In genomic region chr13:58543688-58544408, GRCm38 (mm10) we compare ENCODE assay signal across 10 mouse cellular contexts.
DNase-seq lines count a peak whose midpoint lies in the region; ATAC-seq and TF ChIP-seq lines count a peak whose summit lies in the region.
"Had no signal": no experiment of that assay in that cellular context is flagged by ENCODE, and none has a peak within 500 bp of the region (broad histone marks: within the 10 kb centered on the region; RNA-seq: fewer than 3 reads in every experiment).

No protein-coding gene starts in this region.

- no peak overlapping the region for H3K9ac ChIP-seq in hindbrain, postnatal 0 days (replicated peaks; ENCODE audit: low read length)
- no peak overlapping the region for H3K9ac ChIP-seq in midbrain, embryonic 12.5 days (replicated peaks)
- H3K9ac ChIP-seq: heart, embryonic 15.5 days had no signal

- no peak for TF ChIP-seq CTCF in G1E (IDR thresholded peaks at IDR 0.05; ENCODE audit: low read depth, low read length)
- no peak for TF ChIP-seq CTCF in hindbrain, postnatal 0 days (IDR thresholded peaks at IDR 0.05; ENCODE audit: low read depth)

- H3K36me3 ChIP-seq in G1E (replicated peaks), result peaks cover 24% of the 10 kb centered on the region
- H3K36me3 ChIP-seq in hindbrain, postnatal 0 days (ENCODE audit: insufficient read depth, low read length), result no peaks in the 10 kb centered on the region
- no peaks in the 10 kb centered on the region for H3K36me3 ChIP-seq in midbrain, embryonic 12.5 days
- H3K36me3 ChIP-seq: heart, embryonic 15.5 days had no signal

- H3K27me3 ChIP-seq in G1E (ENCODE audit: insufficient read depth, low read length), result no peaks in the 10 kb centered on the region
- no peaks in the 10 kb centered on the region for H3K27me3 ChIP-seq in hindbrain, postnatal 0 days (ENCODE audit: insufficient read depth, low read length)
- no peaks in the 10 kb centered on the region for H3K27me3 ChIP-seq in midbrain, embryonic 12.5 days

- WGBS in hindbrain, postnatal 0 days, result 38% methylated on average over 12 of the region's 12 CpGs
- WGBS in midbrain, embryonic 12.5 days, result 46% methylated on average over 12 of the region's 12 CpGs

- H3K9me3 ChIP-seq in G1E (replicated peaks), result no peaks in the 10 kb centered on the region
- no peaks in the 10 kb centered on the region for H3K9me3 ChIP-seq in hindbrain, postnatal 0 days (ENCODE audit: low read length)
- no peaks in the 10 kb centered on the region for H3K9me3 ChIP-seq in midbrain, embryonic 12.5 days
- H3K9me3 ChIP-seq: heart, embryonic 15.5 days had no signal

- H3K4me1 ChIP-seq in G1E (ENCODE audit: insufficient read depth, low read depth, low read length), result peaks cover 64% of the 10 kb centered on the region
- peaks cover 4% of the 10 kb centered on the region; the same call in 1 of the 2 replicates for H3K4me1 ChIP-seq in hindbrain, postnatal 0 days (ENCODE audit: insufficient read depth, low read length)
- H3K4me1 ChIP-seq in midbrain, embryonic 12.5 days, result peaks cover 32% of the 10 kb centered on the region

- no peak for DNase-seq in G1E (ENCODE audit: low spot score)
- DNase-seq in embryo, embryonic 10.5 days (ENCODE audit: low spot score), result peak; percentile 63
- DNase-seq in hindbrain, postnatal 0 days (ENCODE audit: low spot score), result peak; percentile 88
- no peak for DNase-seq in adrenal gland, adult 2 months
- DNase-seq in thymus, adult 18-20 months, result no peak
- DNase-seq in gastrocnemius, postnatal 4 days (ENCODE audit: low spot score in 2 of 2), result no peak

- ATAC-seq in G1E (ENCODE audit: extremely low read depth, insufficient number of reproducible peaks, low FRiP score, poor library complexity, severe bottlenecking), result no peak
- peak; percentile 94 for ATAC-seq in hindbrain, postnatal 0 days
- ATAC-seq in midbrain, embryonic 12.5 days (ENCODE audit: low FRiP score, low read depth), result peak; percentile 78; the same call in 1 of the 2 replicates
- no peak for ATAC-seq in megakaryocyte-erythroid progenitor cell, adult 5-6 weeks (replicated peaks; ENCODE audit: low FRiP score, low TSS enrichment, poor library complexity, severe bottlenecking)

- H3K4me3 ChIP-seq in G1E (ENCODE audit: low read depth, low read length), result peak overlapping the region; percentile 51; the same call in 1 of the 2 replicates
- H3K4me3 ChIP-seq in hindbrain, postnatal 0 days (ENCODE audit: low read length), result no peak overlapping the region
- no peak overlapping the region for H3K4me3 ChIP-seq in midbrain, embryonic 12.5 days
- H3K4me3 ChIP-seq: heart, embryonic 15.5 days; myocyte had no signal

- H3K4me2 ChIP-seq in hindbrain, postnatal 0 days (ENCODE audit: low read depth, low read length), result peak overlapping the region; percentile 25
- H3K4me2 ChIP-seq in midbrain, embryonic 12.5 days (replicated peaks), result no peak overlapping the region; the same call in 1 of the 2 replicates
- H3K4me2 ChIP-seq: heart, embryonic 15.5 days had no signal

- no peak overlapping the region; the same call in 1 of the 2 replicates for H3K27ac ChIP-seq in hindbrain, postnatal 0 days
- H3K27ac ChIP-seq in midbrain, embryonic 12.5 days (replicated peaks), result no peak overlapping the region
- H3K27ac ChIP-seq: heart, embryonic 15.5 days had no signal

Comparison
In these comparisons a context has a peak if more than half of its experiments do, and no peak if none do; other contexts are left out.
1. ATAC-seq: peak in hindbrain, postnatal 0 days (single experiment) and midbrain, embryonic 12.5 days (single experiment); none in G1E (single experiment) and megakaryocyte-erythroid progenitor cell, adult 5-6 weeks (single experiment).
2. DNase-seq: peak in embryo, embryonic 10.5 days (single experiment) and hindbrain, postnatal 0 days (single experiment); none in G1E (single experiment), adrenal gland, adult 2 months (single experiment), thymus, adult 18-20 months (0 of 2) and gastrocnemius, postnatal 4 days (0 of 2).